Mouse (Mus musculus): ENCODE results near the gene 2200002J24Rik. TPM values are rescaled to one million over a fixed set of nuclear protein-coding genes. Genes with fewer than 3 reads are reported as not detected.

2200002J24Rik gene
- not detected for total RNA-seq (2023)

DNA sequence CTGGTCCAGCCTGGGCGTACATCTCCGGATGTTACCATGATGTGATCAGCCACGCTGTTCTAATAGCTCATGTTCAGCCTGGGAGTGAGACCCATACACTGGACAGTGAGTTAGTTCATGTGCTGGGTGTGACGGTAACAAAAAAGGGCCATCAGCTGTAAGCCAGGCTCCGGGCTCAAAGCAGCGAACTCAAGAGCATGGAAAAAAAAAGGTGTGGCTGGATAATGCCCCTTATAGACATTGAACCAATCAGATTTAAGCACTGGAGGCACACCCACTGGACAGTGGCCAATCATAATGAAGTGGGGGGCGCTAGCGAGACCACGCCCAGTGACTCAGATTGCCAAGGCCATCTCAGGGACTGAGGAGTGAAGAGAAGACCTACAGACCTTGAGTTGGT, at the start of gene 2200002J24Rik:
Gene 2200002J24Rik (plus strand): TSS at position 338 of the 400 bp plus-strand sequence.

DNA sequence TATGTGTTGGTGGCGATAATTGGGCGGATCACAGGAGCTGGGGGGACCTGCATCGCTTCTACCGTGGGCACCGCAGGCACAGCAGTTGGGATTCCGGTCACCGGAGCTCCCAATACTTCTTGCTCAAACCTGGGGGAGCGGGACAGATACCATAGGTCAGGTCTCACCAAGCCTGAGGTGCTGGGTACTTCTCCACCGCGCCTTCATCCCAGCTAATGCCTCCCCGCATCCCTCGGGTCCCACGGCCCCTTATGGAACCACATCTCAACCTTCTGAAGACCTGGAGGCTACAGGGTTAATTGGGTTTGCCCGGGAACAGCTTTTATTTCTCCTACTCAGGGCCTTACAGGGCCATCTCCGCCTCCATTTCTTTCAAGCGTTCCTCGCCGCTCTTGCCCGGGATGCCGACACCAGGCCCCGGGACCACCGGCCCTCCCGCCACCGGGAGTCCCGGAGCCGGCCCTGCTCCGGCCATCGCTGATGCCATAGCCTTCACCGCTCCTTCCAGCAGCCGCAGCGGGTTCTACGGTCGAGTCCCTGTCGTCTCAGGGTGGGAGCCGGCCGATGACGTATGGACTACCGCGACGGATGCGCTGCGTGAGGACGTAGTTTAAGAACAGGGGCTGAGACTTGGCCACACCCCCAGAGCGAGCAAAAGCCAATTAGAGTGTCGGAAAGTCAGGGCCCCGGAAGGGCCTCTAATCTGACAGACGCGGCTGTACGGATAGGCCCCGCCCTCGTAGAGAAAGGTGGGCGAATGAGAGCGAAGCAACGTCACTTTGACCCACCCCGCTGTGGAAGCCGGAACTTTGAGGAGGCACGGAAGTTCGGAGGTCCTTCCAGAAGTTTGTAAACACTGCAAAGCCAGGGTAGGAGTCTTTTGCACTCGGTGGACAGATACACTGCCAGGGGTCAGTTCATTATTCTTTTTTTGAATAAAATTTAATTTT, 48.9 kb upstream of the 2200002J24Rik start, which contains the start of gene Rbm42:
Gene Rbm42 (minus strand): TSS at position 727 of the 950 bp plus-strand sequence.

DNA sequence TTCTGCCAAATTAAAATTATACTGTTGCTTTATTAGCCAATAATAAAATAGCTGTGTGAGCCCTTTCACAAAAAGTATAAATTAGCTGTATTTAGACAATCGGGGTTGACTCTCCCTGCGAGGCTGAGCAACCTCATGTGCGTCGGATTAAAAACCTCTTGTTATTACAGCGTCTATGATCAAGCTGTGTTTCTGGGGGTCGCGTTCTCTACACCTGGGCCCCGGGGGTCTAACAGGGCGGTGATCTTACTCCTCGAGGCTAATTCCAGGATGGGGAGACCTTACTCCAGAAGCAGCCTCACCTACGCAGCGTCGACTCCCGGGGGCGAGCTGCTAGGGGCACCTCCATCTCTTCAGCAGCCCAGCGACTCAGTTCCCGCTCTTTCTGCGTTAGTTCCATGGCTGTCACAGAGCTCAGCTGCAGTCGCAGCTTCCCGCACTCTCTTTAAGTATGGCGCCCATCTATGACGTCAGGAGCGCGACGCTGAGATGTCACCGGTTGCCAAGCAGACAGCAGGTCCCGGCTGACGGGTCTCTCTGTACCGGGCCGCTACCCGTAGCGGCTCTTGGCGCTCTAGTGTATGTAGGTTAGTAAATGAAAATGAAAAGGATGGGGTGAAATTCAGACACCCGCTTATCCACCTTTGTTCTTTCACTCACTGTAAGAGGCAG, 34.1 kb upstream of the 2200002J24Rik start, which contains the start of gene Haus5:
Gene Haus5 (minus strand): TSS at position 466 of the 672 bp plus-strand sequence.

DNA sequence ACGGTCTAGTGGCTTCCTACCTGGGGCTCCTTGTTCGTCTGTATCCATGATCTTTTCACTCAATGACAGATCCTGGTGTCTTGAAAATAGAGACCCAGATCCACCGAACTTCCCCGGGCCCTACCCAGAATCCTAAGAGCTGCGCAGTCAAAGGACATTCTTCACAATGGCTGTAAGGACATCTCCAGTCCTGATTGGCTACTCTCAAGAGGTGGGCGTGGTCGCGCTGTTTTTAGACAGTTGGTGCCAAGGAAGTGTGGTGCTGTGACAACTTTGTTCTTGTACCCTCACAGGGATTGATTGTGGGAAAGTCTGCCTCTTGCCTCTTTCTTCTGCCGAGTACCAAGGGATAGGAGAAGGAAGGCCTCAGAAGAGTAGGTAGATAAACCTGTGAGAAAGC, 27.2 kb upstream of the 2200002J24Rik start, which contains the start of gene Pmis2:
Gene Pmis2 (minus strand): TSS at position 126 of the 400 bp plus-strand sequence.

DNA sequence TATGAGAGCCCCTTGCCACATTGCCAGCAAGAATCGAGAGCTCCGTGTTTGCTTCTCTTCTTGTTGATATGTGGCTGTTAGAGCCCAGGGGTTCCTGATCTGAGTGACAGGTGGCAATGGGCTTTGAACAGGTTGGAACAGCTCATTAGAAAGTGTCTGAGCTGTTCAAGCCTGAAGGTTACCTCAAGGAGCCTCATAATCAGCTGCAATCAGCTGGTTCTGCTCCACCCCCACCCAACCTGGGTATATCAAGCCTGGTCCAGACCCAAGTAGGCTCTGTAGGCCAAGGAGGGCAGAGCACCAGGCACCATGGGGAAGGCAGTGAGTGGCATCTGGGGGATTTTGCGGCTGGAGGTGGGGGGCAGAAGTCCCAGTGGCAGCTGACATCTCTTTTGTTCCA, 13.2 kb downstream of the 2200002J24Rik start, which contains the start of gene Atp4a:
Gene Atp4a (plus strand): TSS at position 268 of the 400 bp plus-strand sequence.

DNA sequence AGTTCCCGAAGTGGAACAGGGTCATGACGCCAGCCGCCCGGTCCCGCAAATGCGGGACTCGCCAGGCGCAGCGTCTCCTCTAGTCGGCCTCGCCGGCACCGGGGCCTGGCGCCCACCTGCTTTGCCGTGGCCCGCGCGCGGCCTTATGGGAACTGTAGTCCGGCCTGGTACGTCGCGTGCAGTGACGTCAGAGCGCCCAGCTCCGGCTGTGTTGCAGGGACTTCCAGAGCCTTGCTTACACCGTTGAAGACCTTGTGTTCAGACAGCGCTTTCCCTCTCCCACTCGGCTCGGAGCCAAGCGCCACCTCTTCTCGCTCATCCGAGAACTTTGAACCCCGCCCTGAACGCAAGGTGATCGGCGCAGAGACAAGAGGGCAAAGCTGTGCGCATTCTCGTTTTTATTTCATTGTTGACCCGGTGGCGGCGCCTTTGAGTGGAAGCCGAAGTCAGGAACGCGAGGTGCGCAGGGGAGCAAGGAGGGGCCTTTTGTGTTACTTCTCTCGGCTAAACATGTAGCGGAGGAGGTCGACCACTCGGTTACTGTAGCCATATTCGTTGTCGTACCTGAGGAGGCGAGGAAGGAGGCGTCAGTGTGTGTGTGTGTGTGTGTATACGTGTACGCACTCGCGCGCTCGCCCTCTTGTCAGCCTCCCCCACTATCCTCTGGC, 30.8 kb downstream of the 2200002J24Rik start, which contains the start of gene Tmem147:
Gene Tmem147 (minus strand): TSS at position 145 of the 668 bp plus-strand sequence.

DNA sequence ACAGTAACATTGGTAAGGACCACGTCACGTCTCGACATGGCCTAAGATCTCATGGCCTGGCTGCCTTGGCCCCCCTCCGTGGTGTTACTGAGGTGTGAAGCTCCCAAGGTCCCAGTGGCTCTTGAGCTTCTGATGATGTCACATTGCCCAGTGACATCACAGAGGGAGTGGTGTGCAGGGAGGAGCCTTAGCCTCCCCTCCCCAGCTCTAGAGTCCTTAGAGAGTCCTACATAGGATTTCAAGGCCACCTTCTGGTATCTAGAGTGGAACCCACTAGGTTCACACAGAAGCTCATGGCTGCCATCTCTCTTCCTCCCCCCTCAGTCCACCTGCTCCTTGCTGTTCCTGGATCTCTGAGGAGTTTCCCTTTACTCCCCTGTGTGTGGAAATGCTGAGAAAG, 44.9 kb downstream of the 2200002J24Rik start, which contains the start of gene Gapdhs:
Gene Gapdhs (minus strand): TSS at position 65 of the 400 bp plus-strand sequence.

Other genes with a start within 250 kb of the 2200002J24Rik start
- not detected for gene Kirrel2, start 241.2 kb upstream of the 2200002J24Rik start, total RNA-seq (2023)
- not detected for gene Nphs1, start 240.6 kb upstream of the 2200002J24Rik start, total RNA-seq (2023)
- not detected for gene Prodh2, start 205.3 kb upstream of the 2200002J24Rik start, total RNA-seq (2023)
- 7.0 TPM for gene Arhgap33, start 163.9 kb upstream of the 2200002J24Rik start, total RNA-seq (2023)
- gene Hspb6, start 146.7 kb upstream of the 2200002J24Rik start, total RNA-seq (2023), result 4.1 TPM
- 11.5 TPM for gene Proser3, start 146.6 kb upstream of the 2200002J24Rik start, total RNA-seq (2023)
- gene Lin37, start 139.1 kb upstream of the 2200002J24Rik start, total RNA-seq (2023), result 39.9 TPM
- 77.5 TPM for gene U2af1l4, start 135.6 kb upstream of the 2200002J24Rik start, total RNA-seq (2023)
- 30.1 TPM for gene Gm49396, start 135.6 kb upstream of the 2200002J24Rik start, total RNA-seq (2023)
- 104 TPM for gene Psenen, start 135.3 kb upstream of the 2200002J24Rik start, total RNA-seq (2023)
- gene Igflr1, start 133.5 kb upstream of the 2200002J24Rik start, total RNA-seq (2023), result 48.2 TPM
- 106 TPM for gene Kmt2b, start 110.2 kb upstream of the 2200002J24Rik start, total RNA-seq (2023)
- not detected for gene Zbtb32, start 100.0 kb upstream of the 2200002J24Rik start, total RNA-seq (2023)
- gene Upk1a, start 86.1 kb upstream of the 2200002J24Rik start, total RNA-seq (2023), result 0.49 TPM
- gene Cox6b1, start 72.8 kb upstream of the 2200002J24Rik start, total RNA-seq (2023), result 185 TPM
- gene Etv2, start 63.1 kb upstream of the 2200002J24Rik start, total RNA-seq (2023), result not detected
- 91.5 TPM for gene Rbm42, start 48.6 kb upstream of the 2200002J24Rik start, total RNA-seq (2023)
- 37.6 TPM for gene Haus5, start 33.9 kb upstream of the 2200002J24Rik start, total RNA-seq (2023)
- gene Pmis2, start 27.3 kb upstream of the 2200002J24Rik start, total RNA-seq (2023), result not detected
- not detected for gene Atp4a, start 13.3 kb downstream of the 2200002J24Rik start, total RNA-seq (2023)
- 47.1 TPM for gene Tmem147, start 30.6 kb downstream of the 2200002J24Rik start, total RNA-seq (2023)
- gene Gapdhs, start 44.8 kb downstream of the 2200002J24Rik start, total RNA-seq (2023), result not detected
- 6.2 TPM for gene Sbsn, start 52.5 kb downstream of the 2200002J24Rik start, total RNA-seq (2023)
- gene Dmkn, start 64.8 kb downstream of the 2200002J24Rik start, total RNA-seq (2023), result not detected
- not detected for gene Krtdap, start 89.0 kb downstream of the 2200002J24Rik start, total RNA-seq (2023)
- gene Ffar2, start 124.8 kb downstream of the 2200002J24Rik start, total RNA-seq (2023), result 1.3 TPM
- not detected for gene Ffar3, start 157.3 kb downstream of the 2200002J24Rik start, total RNA-seq (2023)
- gene Ffar1, start 162.6 kb downstream of the 2200002J24Rik start, total RNA-seq (2023), result 1.3 TPM
- gene Cd22, start 181.4 kb downstream of the 2200002J24Rik start, total RNA-seq (2023), result 60.4 TPM
- gene Mag, start 215.9 kb downstream of the 2200002J24Rik start, total RNA-seq (2023), result not detected
- not detected for gene Hamp2, start 225.8 kb downstream of the 2200002J24Rik start, total RNA-seq (2023)
- gene Hamp, start 245.1 kb downstream of the 2200002J24Rik start, total RNA-seq (2023), result not detected

Data from CD8-positive naive resting alpha-beta T cell, adult 57 days (primary cell).